Mouse (Mus musculus): ENCODE measurements at regions not wholly inside any gene's neighbourhood (a gene's known extent, or its start where the extent isn't known, plus 50 kb on each side); places are given as distances from the start of the nearest gene placed in this dataset.

GRCm38 (mm10) chr2:108231054-108231453 is 940.6 kb downstream of the Kcna4 start:
- Histone ChIP-seq H3K9me3 (ENCODE audit: control insufficient read depth, low read length) (no peaks in the 10 kb centered on the region), H3K4me1 (ENCODE audit: control insufficient read depth, insufficient read depth, low read length) (no peaks in the 10 kb centered on the region), H3K27me3 (replicated peaks; ENCODE audit: control insufficient read depth, insufficient read depth, low read length) (no peaks in the 10 kb centered on the region), H3K9ac (ENCODE audit: low read depth, low read length) (no peak overlapping the region), H3K27ac (ENCODE audit: low read length) (no peak overlapping the region), H3K4me3 (ENCODE audit: low read length) (no peak overlapping the region), H3K36me3 (ENCODE audit: control insufficient read depth, insufficient read depth, low read length) (no peaks in the 10 kb centered on the region), H3K4me2 (ENCODE audit: low read depth, low read length) (no peak overlapping the region)
- ATAC-seq = no peak
- 86% methylated on average over 4 of the region's 4 CpGs for WGBS

DNA sequence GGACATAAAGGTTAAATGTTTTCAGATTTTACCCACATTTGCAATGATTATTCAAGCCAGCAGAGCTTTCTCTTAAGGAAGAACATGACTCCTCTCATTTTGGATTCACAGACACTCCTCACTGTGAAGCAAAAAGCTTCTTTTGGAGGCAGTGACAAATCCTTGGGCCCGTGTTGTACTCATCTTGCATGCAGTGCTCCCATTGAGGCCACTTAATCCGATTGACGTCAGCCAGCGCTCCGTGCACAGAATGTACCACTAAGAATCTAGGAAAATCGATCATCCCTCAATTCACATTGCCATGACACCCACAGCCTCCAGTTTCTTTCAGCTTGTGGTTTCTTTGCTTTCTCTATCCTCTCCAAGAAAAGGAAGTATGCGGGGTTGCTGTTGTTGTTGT is 941.5 kb downstream of the Kcna4 start:
- H3K4me1 ChIP-seq (ENCODE audit: control insufficient read depth, insufficient read depth, low read length) = no peaks in the 10 kb centered on the region
- H3K9ac ChIP-seq (ENCODE audit: low read depth, low read length) = no peak overlapping the region
- no peak overlapping the region for H3K4me3 ChIP-seq (ENCODE audit: low read length)
- no peaks in the 10 kb centered on the region for H3K36me3 ChIP-seq (ENCODE audit: control insufficient read depth, insufficient read depth, low read length)
- H3K27ac ChIP-seq (ENCODE audit: low read length) = no peak overlapping the region
- H3K4me2 ChIP-seq (ENCODE audit: low read depth, low read length) = no peak overlapping the region
- no peak for ATAC-seq
- no peaks in the 10 kb centered on the region for H3K27me3 ChIP-seq (replicated peaks; ENCODE audit: control insufficient read depth, insufficient read depth, low read length)
- no peaks in the 10 kb centered on the region for H3K9me3 ChIP-seq (ENCODE audit: control insufficient read depth, low read length)
- WGBS = 72% methylated on average over 7 of the region's 7 CpGs

DNA sequence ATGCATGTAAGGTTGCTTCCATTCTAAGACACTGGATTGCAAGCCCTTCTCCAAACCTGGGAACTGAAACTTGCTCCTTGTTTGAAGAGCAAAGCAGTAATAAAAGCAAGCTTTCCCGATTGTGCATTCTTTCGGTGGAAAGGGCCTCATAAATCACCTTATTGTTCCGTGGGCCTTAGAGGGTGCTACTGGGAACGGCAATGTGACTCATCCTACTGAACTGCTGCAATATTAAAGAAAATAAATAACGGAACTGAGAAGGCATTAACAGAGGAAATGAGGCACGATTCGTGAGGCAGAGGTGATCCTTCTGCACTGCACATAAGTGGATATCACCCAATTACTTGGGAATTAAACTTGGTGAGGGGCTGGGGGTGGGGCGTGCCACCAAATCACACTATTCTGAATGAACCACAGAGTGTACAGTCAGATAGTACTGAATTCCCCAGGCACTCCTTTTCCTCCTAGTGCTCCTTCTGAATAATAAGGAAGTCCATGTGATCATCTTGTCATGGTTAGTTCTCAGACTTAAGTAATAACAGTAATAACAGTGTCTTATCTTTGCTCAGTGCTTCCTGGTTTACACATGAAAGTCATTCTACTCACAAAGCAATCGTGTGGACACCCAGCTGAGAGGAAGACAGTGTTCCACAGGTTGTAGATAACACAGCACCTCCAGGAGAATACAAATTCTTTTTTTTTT is 946.0 kb downstream of the Kcna4 start:
- 29% methylated on average over 9 of the region's 9 CpGs for WGBS
- no peak overlapping the region for H3K4me3 ChIP-seq (ENCODE audit: low read length)
- no peak overlapping the region; the same call in 1 of the 2 replicates for H3K27ac ChIP-seq (ENCODE audit: low read length)
- no peaks in the 10 kb centered on the region for H3K36me3 ChIP-seq (ENCODE audit: control insufficient read depth, insufficient read depth, low read length)
- H3K9me3 ChIP-seq (ENCODE audit: control insufficient read depth, low read length) = no peaks in the 10 kb centered on the region
- no peaks in the 10 kb centered on the region for H3K4me1 ChIP-seq (ENCODE audit: control insufficient read depth, insufficient read depth, low read length)
- no peaks in the 10 kb centered on the region for H3K27me3 ChIP-seq (replicated peaks; ENCODE audit: control insufficient read depth, insufficient read depth, low read length)
- peak; percentile 96 for ATAC-seq
- 0 out of 2 replicates have a peak overlapping the region, but pooled peaks have one; percentile 22 for H3K4me2 ChIP-seq (ENCODE audit: low read depth, low read length)
- no peak overlapping the region for H3K9ac ChIP-seq (ENCODE audit: low read depth, low read length)

All from intestine, embryonic 16.5 days (tissue).